In genomic region chr13:99164360-99164759, GRCm38 (mm10) we compare ENCODE assay signal across 25 mouse cellular contexts. TPM values are rescaled to one million over a fixed set of nuclear protein-coding genes. Genes with fewer than 3 reads are reported as not detected.
DNase-seq lines count a peak whose midpoint lies in the region; ATAC-seq lines count a peak whose summit lies in the region.
"Had no signal": no experiment of that assay in that cellular context is flagged by ENCODE, and none has a peak within 500 bp of the region (broad histone marks: within the 10 kb centered on the region; RNA-seq: fewer than 3 reads in every experiment).

No protein-coding gene starts in this region.

- no peak for ATAC-seq in hindbrain, embryonic 12.5 days (ENCODE audit: low FRiP score)
- ATAC-seq in limb, embryonic 12.5 days (ENCODE audit: insufficient number of reproducible peaks, insufficient read depth, low FRiP score, low TSS enrichment, low read depth): no peak
- 0 out of 2 replicates have a peak, but pooled peaks have one; percentile 50 for ATAC-seq in common myeloid progenitor, adult 5-6 weeks (replicated peaks; ENCODE audit: low read depth, poor library complexity, severe bottlenecking)
- 0 out of 2 replicates have a peak, but pooled peaks have one; percentile 35 for ATAC-seq in megakaryocyte, adult 5-6 weeks (ENCODE audit: poor library complexity, severe bottlenecking)
- ATAC-seq: forebrain, embryonic 15.5 days; inflammation-experienced regulatory T-cells, adult 6 months; Patski had no signal

- 0 out of 2 replicates have a peak overlapping the region, but pooled peaks have one; percentile 50 for H3K27ac ChIP-seq in hindbrain, embryonic 10.5 days
- no peak overlapping the region for H3K27ac ChIP-seq in hindbrain, embryonic 12.5 days
- H3K27ac ChIP-seq in limb, embryonic 12.5 days: peak overlapping the region; percentile 74; the same call in 1 of the 2 replicates
- no peak overlapping the region for H3K27ac ChIP-seq in limb, embryonic 10.5 days
- H3K27ac ChIP-seq: forebrain, embryonic 15.5 days; liver, embryonic 14.5 days had no signal

- H3K4me2 ChIP-seq in hindbrain, embryonic 12.5 days (replicated peaks): no peak overlapping the region
- H3K4me2 ChIP-seq in limb, embryonic 12.5 days: 0 out of 2 replicates have a peak overlapping the region, but pooled peaks have one; percentile 19
- H3K4me2 ChIP-seq: forebrain, embryonic 15.5 days; limb, embryonic 15.5 days; midbrain, embryonic 11.5 days; neural tube, embryonic 15.5 days had no signal

- H3K4me1 ChIP-seq in hindbrain, embryonic 10.5 days (replicated peaks): peaks cover 19% of the 10 kb centered on the region
- H3K4me1 ChIP-seq in hindbrain, embryonic 12.5 days: no peaks in the 10 kb centered on the region
- peaks cover 30% of the 10 kb centered on the region for H3K4me1 ChIP-seq in limb, embryonic 12.5 days (replicated peaks)
- peaks cover 36% of the 10 kb centered on the region for H3K4me1 ChIP-seq in limb, embryonic 10.5 days
- H3K4me1 ChIP-seq: forebrain, embryonic 15.5 days had no signal

- no peak for DNase-seq in hindbrain, embryonic 10.5 days (ENCODE audit: low spot score)
- DNase-seq in limb, embryonic 10.5 days (ENCODE audit: low spot score): no peak
- DNase-seq in thymus, postnatal 10 days (ENCODE audit: low spot score in 2 of 2): no peak
- DNase-seq: adrenal gland, postnatal 36 days; cerebellum, adult 11 months; cerebellum, adult 9-11 months; gastrocnemius, postnatal 25 days; heart, postnatal 4 days; kidney, adult 8-10 months; kidney, postnatal 4 days; right cerebral cortex, adult 18-20 months; right cerebral cortex, postnatal 4 days; thymus, postnatal 25 days had no signal

- H3K27me3 ChIP-seq in hindbrain, embryonic 10.5 days (ENCODE audit: insufficient read depth, poor library complexity, severe bottlenecking): no peaks in the 10 kb centered on the region
- H3K27me3 ChIP-seq in hindbrain, embryonic 12.5 days: no peaks in the 10 kb centered on the region
- H3K27me3 ChIP-seq in limb, embryonic 12.5 days: no peaks in the 10 kb centered on the region
- no peaks in the 10 kb centered on the region for H3K27me3 ChIP-seq in limb, embryonic 10.5 days (ENCODE audit: low read depth, poor library complexity, severe bottlenecking)
- H3K27me3 ChIP-seq: forebrain, embryonic 15.5 days; limb, embryonic 15.5 days; neural tube, embryonic 15.5 days; Patski had no signal

- no peak overlapping the region for H3K9ac ChIP-seq in hindbrain, embryonic 12.5 days
- H3K9ac ChIP-seq in limb, embryonic 12.5 days (replicated peaks): no peak overlapping the region
- H3K9ac ChIP-seq: forebrain, embryonic 15.5 days; limb, embryonic 15.5 days; liver, embryonic 14.5 days; lung, embryonic 14.5 days; neural tube, embryonic 15.5 days had no signal

- 70% methylated on average over 2 of the region's 2 CpGs for WGBS in hindbrain, embryonic 10.5 days
- 67% methylated on average over 2 of the region's 2 CpGs for WGBS in hindbrain, embryonic 12.5 days
- 81% methylated on average over 2 of the region's 2 CpGs for WGBS in limb, embryonic 12.5 days
- 92% methylated on average over 2 of the region's 2 CpGs for WGBS in limb, embryonic 10.5 days

- no peak overlapping the region for H3K4me3 ChIP-seq in hindbrain, embryonic 10.5 days
- no peak overlapping the region for H3K4me3 ChIP-seq in hindbrain, embryonic 12.5 days
- no peak overlapping the region for H3K4me3 ChIP-seq in limb, embryonic 12.5 days (replicated peaks)
- no peak overlapping the region for H3K4me3 ChIP-seq in limb, embryonic 10.5 days
- H3K4me3 ChIP-seq: forebrain, embryonic 15.5 days; limb, embryonic 15.5 days; neural tube, embryonic 15.5 days had no signal

- no peaks in the 10 kb centered on the region for H3K36me3 ChIP-seq in hindbrain, embryonic 10.5 days
- no peaks in the 10 kb centered on the region for H3K36me3 ChIP-seq in hindbrain, embryonic 12.5 days
- H3K36me3 ChIP-seq in limb, embryonic 12.5 days: no peaks in the 10 kb centered on the region
- no peaks in the 10 kb centered on the region for H3K36me3 ChIP-seq in limb, embryonic 10.5 days
- H3K36me3 ChIP-seq: forebrain, embryonic 15.5 days; limb, embryonic 15.5 days; neural tube, embryonic 15.5 days had no signal

- no peaks in the 10 kb centered on the region for H3K9me3 ChIP-seq in hindbrain, embryonic 10.5 days
- no peaks in the 10 kb centered on the region for H3K9me3 ChIP-seq in hindbrain, embryonic 12.5 days (replicated peaks)
- H3K9me3 ChIP-seq in limb, embryonic 12.5 days: no peaks in the 10 kb centered on the region
- H3K9me3 ChIP-seq in limb, embryonic 10.5 days (replicated peaks): no peaks in the 10 kb centered on the region
- H3K9me3 ChIP-seq: forebrain, embryonic 15.5 days; limb, embryonic 15.5 days; neural tube, embryonic 15.5 days had no signal

RNA-seq across cellular contexts. Expression of gene Zfp366, which starts 20.3 kb away (rescaled TPM):
- polyA plus RNA-seq in hindbrain, embryonic 10.5 days (2016; fragmentation: Nextera tagmentation; extraction: Ambion mirVana): 0.43 and 0.45 TPM in 2 replicates
- 0.37 and 0.63 TPM in 2 replicates for polyA plus RNA-seq in hindbrain, embryonic 12.5 days (2016; fragmentation: Nextera tagmentation; extraction: Ambion mirVana)
- polyA plus RNA-seq in limb, embryonic 12.5 days (2016; fragmentation: Nextera tagmentation; extraction: Ambion mirVana): 0.38 and 0.49 TPM in 2 replicates
- 0.36 and 0.50 TPM in 2 replicates for polyA plus RNA-seq in limb, embryonic 10.5 days (2016; fragmentation: Nextera tagmentation; extraction: Ambion mirVana)
- 0.34 and 0.50 TPM in 2 replicates for total RNA-seq in common myeloid progenitor, adult 5-6 weeks (2017)
- total RNA-seq in megakaryocyte, adult 5-6 weeks (2015): 0.21 and 0.69 TPM in 2 replicates
- total RNA-seq in megakaryocyte, adult 5-6 weeks (2017): 0.04 and 0.08 TPM in 2 replicates

Comparison
In these comparisons a context has a peak if more than half of its experiments do, and no peak if none do; other contexts are left out.
1. H3K27ac ChIP-seq: peak in hindbrain, embryonic 10.5 days (single experiment) and limb, embryonic 12.5 days (single experiment); none in hindbrain, embryonic 12.5 days (single experiment) and limb, embryonic 10.5 days (single experiment).
2. ATAC-seq: peak in common myeloid progenitor, adult 5-6 weeks (single experiment) and megakaryocyte, adult 5-6 weeks (single experiment); none in hindbrain, embryonic 12.5 days (single experiment) and limb, embryonic 12.5 days (single experiment).